Mouse (Mus musculus) mammary gland, adult 2 months (tissue): ENCODE data around the gene Nhsl2. TPM values are rescaled to one million over a fixed set of nuclear protein-coding genes. Genes with fewer than 3 reads are reported as not detected.

ENCODE experiments used
- polyA plus RNA-seq: library from polyadenylated mRNA; depleted of rRNA; stranded (reverse); fragments of >200 nt; gene quantifications from 2 replicates; pipeline ENCODE4 v1.2.3, GENCODE M21; 2012; ENCODE audit warnings: low replicate concordance; rRNA removed

The Nhsl2 gene
- 3.4 and 6.5 TPM in 2 replicates for polyA plus RNA-seq

DNA sequence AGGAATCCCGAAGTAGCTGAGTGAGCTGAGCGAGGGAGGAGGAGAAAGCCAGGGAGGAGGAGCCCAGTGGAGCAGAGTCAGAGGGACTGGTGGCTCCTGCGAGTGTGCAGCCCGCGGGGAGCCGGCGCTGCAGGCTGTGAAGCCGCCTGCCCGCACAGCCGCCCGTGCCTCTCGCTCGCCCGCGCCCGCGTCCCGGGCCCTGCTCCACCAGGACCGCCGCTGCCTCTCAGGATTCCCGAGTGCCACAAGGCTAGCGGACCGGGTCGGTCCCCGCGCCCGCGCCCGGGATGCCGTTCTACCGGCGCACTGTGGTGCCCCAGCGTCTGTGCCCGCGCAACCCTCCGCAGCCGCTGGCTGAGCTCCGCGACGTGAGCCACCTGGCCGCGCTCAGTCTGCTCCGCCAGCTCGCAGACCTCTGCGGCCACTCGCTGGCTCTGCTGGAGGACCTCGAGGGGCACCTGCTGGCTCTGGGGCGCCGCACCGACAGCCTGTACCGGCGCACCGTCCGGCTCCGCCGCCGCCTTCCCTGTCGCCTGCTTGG lies at the start of gene Nhsl2:
Gene Nhsl2, plus strand, starts transcription at position 105 of the 541 bp plus-strand sequence.

DNA sequence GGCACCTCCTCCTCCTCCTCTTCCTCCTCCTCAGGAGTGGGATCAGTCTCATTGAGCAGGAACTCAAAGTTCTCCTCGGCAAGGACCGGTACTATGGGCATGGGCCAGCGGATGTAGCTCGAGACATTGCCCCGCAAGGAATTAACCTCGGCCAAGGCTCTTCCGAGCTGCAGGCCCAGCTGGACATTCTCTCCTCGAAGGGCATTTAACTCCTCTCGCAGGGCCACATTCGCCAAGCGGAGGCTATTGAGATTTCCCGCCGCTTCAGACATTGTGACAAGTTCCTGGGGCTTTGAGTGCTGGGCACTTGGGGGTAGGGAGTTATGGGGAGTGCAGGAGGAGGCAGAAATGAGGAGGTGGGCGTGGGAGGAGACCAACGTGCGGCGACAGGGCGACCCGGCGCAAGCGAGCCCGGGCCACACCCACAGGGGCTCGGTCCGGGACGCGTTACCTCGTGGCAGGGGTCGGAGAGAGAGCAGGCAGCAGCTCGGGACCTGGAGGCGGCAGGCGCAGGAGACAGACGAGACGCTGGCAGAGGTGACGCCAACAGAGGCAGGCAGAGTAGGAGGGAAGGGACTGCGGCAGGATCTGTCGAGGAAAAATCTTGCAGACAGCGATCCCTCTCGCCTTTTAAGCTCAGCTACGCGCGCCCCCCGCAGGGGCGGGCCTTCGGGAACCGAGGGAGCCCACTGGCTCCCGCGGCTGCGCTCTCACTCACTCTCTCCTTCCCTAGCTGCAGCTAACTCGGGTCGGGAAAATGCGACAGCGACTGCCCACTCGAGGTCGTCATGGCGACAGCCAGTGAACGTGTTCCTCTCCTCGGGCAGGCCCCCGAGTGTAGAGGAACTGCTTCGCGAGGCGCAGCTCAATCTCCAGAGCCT lies 221.6 kb downstream of the Nhsl2 start, which contains the start of gene Rtl5:
Gene Rtl5, minus strand, starts transcription at position 714 of the 881 bp plus-strand sequence.

DNA sequence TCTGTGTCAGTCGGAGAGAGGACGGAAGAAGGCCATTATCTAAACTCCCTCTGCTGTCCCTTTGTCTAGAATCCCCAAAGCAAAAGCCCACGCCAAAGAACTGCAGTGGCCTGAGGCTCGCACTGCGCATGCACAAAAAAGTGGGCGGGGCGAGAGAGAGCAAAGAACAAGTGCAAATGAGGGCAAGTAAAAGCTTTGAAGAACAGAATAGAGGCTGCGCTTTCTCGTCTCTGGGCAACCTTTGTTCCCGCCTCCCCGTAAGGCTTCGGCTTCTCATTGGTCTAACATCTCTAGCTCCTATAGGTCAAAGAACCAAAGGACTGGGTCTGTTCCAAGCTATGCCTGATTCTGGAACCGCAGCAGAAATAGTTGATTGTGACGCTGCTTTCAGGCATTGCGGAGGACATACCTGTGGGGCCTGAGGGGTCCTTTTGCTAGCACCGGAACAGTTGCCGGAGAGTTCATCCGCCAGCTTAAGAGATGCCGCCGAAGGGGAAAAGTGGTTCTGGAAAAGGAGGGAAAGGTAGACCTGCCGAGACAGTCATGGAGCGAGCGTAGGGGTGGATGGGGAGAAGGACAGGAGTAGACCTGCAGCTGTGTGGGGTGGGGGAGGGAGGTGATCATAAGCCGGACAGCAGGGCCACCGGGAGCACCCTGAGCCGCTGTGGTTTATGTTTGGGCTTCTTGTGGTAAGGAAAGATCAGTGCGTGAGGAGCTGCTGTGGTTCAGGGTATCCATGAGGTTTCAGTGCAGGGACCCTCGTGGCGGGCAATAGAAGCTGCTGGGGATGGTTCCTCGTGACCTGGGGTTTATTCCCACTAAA lies 270.1 kb downstream of the Nhsl2 start, which contains the start of gene Pin4:
Gene Pin4, plus strand, starts transcription at position 406 of the 823 bp plus-strand sequence.

Other genes with a start within 250 kb of the Nhsl2 start
- 52.7 and 156 TPM in 2 replicates for gene Ogt, start 209.3 kb upstream of the Nhsl2 start, polyA plus RNA-seq
- 22.1 and 27.8 TPM in 2 replicates for gene Cxcr3, start 115.1 kb upstream of the Nhsl2 start, polyA plus RNA-seq
- gene Gm4779, start 55.0 kb upstream of the Nhsl2 start, polyA plus RNA-seq, result not detected in 2 replicates
- not detected in 2 replicates for gene 8030474K03Rik, start 54.7 kb upstream of the Nhsl2 start, polyA plus RNA-seq
- gene Rtl5, start 221.9 kb downstream of the Nhsl2 start, polyA plus RNA-seq, result 6.4 and 9.0 TPM in 2 replicates